Mouse (Mus musculus): ENCODE results near the gene Tmem248. TPM values are rescaled to one million over a fixed set of nuclear protein-coding genes. Genes with fewer than 3 reads are reported as not detected.
"Not testable (repeated sequence)": the region's sequence is repeated elsewhere in the genome, so short reads cannot be mapped to it uniquely, and the experiment has no call there.

Gene Tmem248
- polyA plus RNA-seq, 1 experiment from 2014 or later = 33.7 TPM

DNA sequence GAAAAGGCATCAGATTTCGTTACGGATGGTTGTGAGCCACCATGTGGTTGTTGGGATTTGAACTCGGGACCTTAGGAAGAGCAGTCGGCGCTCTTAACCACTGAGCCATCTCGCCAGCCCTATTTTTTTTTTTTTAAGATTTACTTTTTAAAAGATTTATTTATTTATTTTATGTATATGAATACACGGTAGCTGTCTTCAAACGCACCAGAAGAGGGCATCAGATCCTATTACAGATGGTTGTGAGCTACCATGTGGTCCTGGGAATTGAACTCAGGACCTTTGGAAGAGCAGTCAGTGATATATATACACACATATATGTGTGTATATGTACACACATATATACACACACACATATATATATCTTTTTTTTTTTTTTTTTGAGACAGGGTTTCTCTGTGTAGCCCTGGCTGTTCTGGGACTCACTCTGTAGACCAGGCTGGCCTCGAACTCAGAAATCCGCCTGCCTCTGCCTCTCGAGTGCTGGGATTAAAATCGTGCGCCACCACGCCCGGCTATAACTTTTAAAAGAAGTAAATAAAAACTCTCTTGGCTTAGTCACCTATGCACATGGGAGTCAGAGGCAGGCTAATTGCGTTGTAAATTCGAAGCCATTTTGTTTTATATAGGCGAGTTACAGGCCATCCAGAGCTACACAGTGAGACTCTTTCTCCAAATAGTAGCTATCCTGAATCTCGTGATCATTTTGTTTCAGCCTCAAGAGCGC is 39.1 kb downstream of the Tmem248 start:
- not testable (repeated sequence) for ATAC-seq (ENCODE audit: insufficient number of reproducible peaks, insufficient read depth, low FRiP score, low read depth); H3K9ac ChIP-seq (replicated peaks; ENCODE audit: low read depth, low read length); H3K4me1 ChIP-seq (ENCODE audit: control insufficient read depth, insufficient read depth, low read length); H3K27me3 ChIP-seq (ENCODE audit: control insufficient read depth, insufficient read depth, low read length); H3K9me3 ChIP-seq (ENCODE audit: control insufficient read depth, low read depth, low read length)
- H3K27ac ChIP-seq (ENCODE audit: low read length) = peak overlapping the region; percentile 59; the same call in 1 of the 2 replicates
- 24% methylated on average over 20 of the region's 20 CpGs for WGBS
- peak overlapping the region; percentile 64 for H3K4me3 ChIP-seq (ENCODE audit: low read depth, low read length)
- peak overlapping the region; percentile 60 for H3K4me2 ChIP-seq (replicated peaks; ENCODE audit: low read depth, low read length)
- H3K36me3 ChIP-seq (ENCODE audit: control insufficient read depth, insufficient read depth, low read length) = peaks cover 18% of the 10 kb centered on the region; the same call in 1 of the 2 replicates

- under 1% methylated on average over 25 of the region's 25 CpGs for WGBS
- Histone ChIP-seq H3K4me1 (ENCODE audit: control insufficient read depth, insufficient read depth, low read length) (peaks cover 3% of the 10 kb centered on the region; the same call in 1 of the 2 replicates), H3K4me2 (replicated peaks; ENCODE audit: low read depth, low read length) (peak overlapping the region; percentile 60), H3K36me3 (ENCODE audit: control insufficient read depth, insufficient read depth, low read length) (peaks cover 11% of the 10 kb centered on the region; the same call in 1 of the 2 replicates), H3K27me3 (ENCODE audit: control insufficient read depth, insufficient read depth, low read length) (no peaks in the 10 kb centered on the region), H3K9ac (replicated peaks; ENCODE audit: low read depth, low read length) (peak overlapping the region; percentile 55), H3K27ac (ENCODE audit: low read length) (peak overlapping the region; percentile 59; the same call in 1 of the 2 replicates), H3K4me3 (ENCODE audit: low read depth, low read length) (peak overlapping the region; percentile 64), H3K9me3 (ENCODE audit: control insufficient read depth, low read depth, low read length) (no peaks in the 10 kb centered on the region)
- peak; percentile 95 for ATAC-seq (ENCODE audit: insufficient number of reproducible peaks, insufficient read depth, low FRiP score, low read depth)
Measured at GRCm38 (mm10) chr5:130256678-130257271, 39.9 kb downstream of the Tmem248 start.

DNA sequence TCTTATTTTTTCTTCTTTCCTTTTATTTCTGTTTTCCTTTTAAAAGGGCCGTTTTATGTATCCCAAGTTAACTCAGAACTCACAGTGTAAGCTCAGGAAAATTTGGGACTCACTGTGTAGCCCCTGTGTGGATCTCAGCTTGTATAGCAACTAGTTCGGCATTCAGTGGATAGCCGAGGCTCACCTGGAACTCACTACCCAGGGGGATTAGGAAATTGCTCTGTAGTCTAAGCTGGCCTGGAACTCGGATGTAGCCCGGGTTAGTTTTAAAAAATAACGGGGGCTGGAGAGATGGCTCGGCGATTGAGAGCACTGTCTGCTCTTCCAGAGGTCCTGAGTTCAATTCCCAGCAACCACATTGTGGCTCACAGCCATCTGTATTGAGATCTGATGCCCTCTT is 40.4 kb downstream of the Tmem248 start:
- Histone ChIP-seq H3K9me3 (ENCODE audit: control insufficient read depth, low read depth, low read length) (no peaks in the 10 kb centered on the region), H3K36me3 (ENCODE audit: control insufficient read depth, insufficient read depth, low read length) (peaks cover 8% of the 10 kb centered on the region; the same call in 1 of the 2 replicates), H3K4me2 (replicated peaks; ENCODE audit: low read depth, low read length) (peak overlapping the region; percentile 60), H3K4me3 (ENCODE audit: low read depth, low read length) (peak overlapping the region; percentile 64), H3K27ac (ENCODE audit: low read length) (peak overlapping the region; percentile 17; the same call in 1 of the 2 replicates), H3K27me3 (ENCODE audit: control insufficient read depth, insufficient read depth, low read length) (no peaks in the 10 kb centered on the region), H3K4me1 (ENCODE audit: control insufficient read depth, insufficient read depth, low read length) (peaks cover 3% of the 10 kb centered on the region; the same call in 1 of the 2 replicates), H3K9ac (replicated peaks; ENCODE audit: low read depth, low read length) (peak overlapping the region; percentile 55)
- no peak for ATAC-seq (ENCODE audit: insufficient number of reproducible peaks, insufficient read depth, low FRiP score, low read depth)
- WGBS = 8% methylated on average over 8 of the region's 8 CpGs

DNA sequence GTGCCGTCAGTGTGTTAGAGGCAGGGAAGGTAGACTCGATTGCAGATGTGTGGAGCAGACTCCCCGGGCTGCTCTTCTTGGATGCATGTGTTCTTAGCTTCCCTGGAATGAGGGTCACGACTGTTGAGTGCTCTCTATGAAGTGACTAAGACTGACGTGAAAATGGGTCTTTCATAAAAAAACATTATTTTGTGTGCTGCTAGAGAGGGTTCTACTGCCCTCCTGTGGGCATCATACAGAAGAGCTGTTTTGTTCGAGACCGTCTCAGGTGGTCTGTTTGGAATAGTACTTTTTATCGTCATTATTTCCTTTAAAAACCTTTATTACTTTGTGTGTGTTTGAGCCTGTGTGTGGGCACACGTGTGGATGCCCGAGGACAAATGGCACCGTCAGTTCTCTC is 46.6 kb downstream of the Tmem248 start:
- Histone ChIP-seq H3K4me2 (replicated peaks; ENCODE audit: low read depth, low read length) (no peak overlapping the region), H3K27ac (ENCODE audit: low read length) (no peak overlapping the region), H3K9ac (replicated peaks; ENCODE audit: low read depth, low read length) (no peak overlapping the region), H3K27me3 (ENCODE audit: control insufficient read depth, insufficient read depth, low read length) (no peaks in the 10 kb centered on the region), H3K4me1 (ENCODE audit: control insufficient read depth, insufficient read depth, low read length) (no peaks in the 10 kb centered on the region), H3K4me3 (ENCODE audit: low read depth, low read length) (no peak overlapping the region), H3K9me3 (ENCODE audit: control insufficient read depth, low read depth, low read length) (no peaks in the 10 kb centered on the region), H3K36me3 (ENCODE audit: control insufficient read depth, insufficient read depth, low read length) (peaks cover 11% of the 10 kb centered on the region)
- 73% methylated on average over 11 of the region's 11 CpGs for WGBS
- no peak for ATAC-seq (ENCODE audit: insufficient number of reproducible peaks, insufficient read depth, low FRiP score, low read depth)

- no peak for ATAC-seq (ENCODE audit: insufficient number of reproducible peaks, insufficient read depth, low FRiP score, low read depth)
Measured at GRCm38 (mm10) chr5:130264433-130265005, 47.6 kb downstream of the Tmem248 start.

GRCm38 (mm10) chr5:130266651-130267050 is 49.8 kb downstream of the Tmem248 start:
- Histone ChIP-seq H3K27ac (ENCODE audit: low read length) (no peak overlapping the region), H3K4me1 (ENCODE audit: control insufficient read depth, insufficient read depth, low read length) (no peaks in the 10 kb centered on the region), H3K9me3 (ENCODE audit: control insufficient read depth, low read depth, low read length) (no peaks in the 10 kb centered on the region), H3K9ac (replicated peaks; ENCODE audit: low read depth, low read length) (no peak overlapping the region), H3K27me3 (ENCODE audit: control insufficient read depth, insufficient read depth, low read length) (no peaks in the 10 kb centered on the region), H3K36me3 (ENCODE audit: control insufficient read depth, insufficient read depth, low read length) (peaks cover 13% of the 10 kb centered on the region), H3K4me2 (replicated peaks; ENCODE audit: low read depth, low read length) (no peak overlapping the region), H3K4me3 (ENCODE audit: low read depth, low read length) (no peak overlapping the region)
- 89% methylated on average over 7 of the region's 7 CpGs for WGBS
- no peak for ATAC-seq (ENCODE audit: insufficient number of reproducible peaks, insufficient read depth, low FRiP score, low read depth)

More at GRCm38 (mm10) chr5:130264433-130265005, 47.6 kb downstream of the Tmem248 start:
- H3K9me3 ChIP-seq (ENCODE audit: control insufficient read depth, low read depth, low read length) = no peaks in the 10 kb centered on the region
- H3K36me3 ChIP-seq (ENCODE audit: control insufficient read depth, insufficient read depth, low read length) = peaks cover 13% of the 10 kb centered on the region
- no peak overlapping the region for H3K9ac ChIP-seq (replicated peaks; ENCODE audit: low read depth, low read length)
- no peak overlapping the region for H3K27ac ChIP-seq (ENCODE audit: low read length)
- H3K4me2 ChIP-seq (replicated peaks; ENCODE audit: low read depth, low read length) = no peak overlapping the region
- WGBS = 85% methylated on average over 6 of the region's 6 CpGs
- H3K4me1 ChIP-seq (ENCODE audit: control insufficient read depth, insufficient read depth, low read length) = no peaks in the 10 kb centered on the region
- no peak overlapping the region for H3K4me3 ChIP-seq (ENCODE audit: low read depth, low read length)
- no peaks in the 10 kb centered on the region for H3K27me3 ChIP-seq (ENCODE audit: control insufficient read depth, insufficient read depth, low read length)

DNA sequence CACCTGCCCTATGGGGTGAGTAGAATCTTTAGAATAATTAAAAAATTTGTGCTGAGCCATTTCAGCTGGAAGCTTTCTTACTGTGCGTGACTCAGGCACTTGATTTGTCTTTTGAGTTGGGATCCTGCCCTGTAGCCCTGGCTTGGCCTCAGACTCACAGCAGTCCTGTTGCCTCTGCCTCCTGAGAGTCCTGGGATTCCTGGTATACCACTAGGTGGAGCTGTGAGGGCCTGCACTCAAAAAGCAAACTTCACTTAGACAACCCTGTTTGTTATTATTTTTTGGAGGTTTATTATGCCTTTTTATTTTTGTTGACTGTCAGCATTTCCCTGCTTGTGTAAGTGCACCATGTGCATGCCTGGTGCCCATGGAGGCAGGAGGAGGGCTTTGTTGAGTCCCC is 50.4 kb downstream of the Tmem248 start:
- H3K27me3 ChIP-seq (ENCODE audit: control insufficient read depth, insufficient read depth, low read length) = no peaks in the 10 kb centered on the region
- 96% methylated on average over 1 of the region's 1 CpGs for WGBS
- no peaks in the 10 kb centered on the region for H3K4me1 ChIP-seq (ENCODE audit: control insufficient read depth, insufficient read depth, low read length)
- no peak overlapping the region for H3K9ac ChIP-seq (replicated peaks; ENCODE audit: low read depth, low read length)
- no peak for ATAC-seq (ENCODE audit: insufficient number of reproducible peaks, insufficient read depth, low FRiP score, low read depth)
- peaks cover 13% of the 10 kb centered on the region for H3K36me3 ChIP-seq (ENCODE audit: control insufficient read depth, insufficient read depth, low read length)
- no peaks in the 10 kb centered on the region for H3K9me3 ChIP-seq (ENCODE audit: control insufficient read depth, low read depth, low read length)
- no peak overlapping the region for H3K4me2 ChIP-seq (replicated peaks; ENCODE audit: low read depth, low read length)
- no peak overlapping the region for H3K27ac ChIP-seq (ENCODE audit: low read length)
- H3K4me3 ChIP-seq (ENCODE audit: low read depth, low read length) = no peak overlapping the region

DNA sequence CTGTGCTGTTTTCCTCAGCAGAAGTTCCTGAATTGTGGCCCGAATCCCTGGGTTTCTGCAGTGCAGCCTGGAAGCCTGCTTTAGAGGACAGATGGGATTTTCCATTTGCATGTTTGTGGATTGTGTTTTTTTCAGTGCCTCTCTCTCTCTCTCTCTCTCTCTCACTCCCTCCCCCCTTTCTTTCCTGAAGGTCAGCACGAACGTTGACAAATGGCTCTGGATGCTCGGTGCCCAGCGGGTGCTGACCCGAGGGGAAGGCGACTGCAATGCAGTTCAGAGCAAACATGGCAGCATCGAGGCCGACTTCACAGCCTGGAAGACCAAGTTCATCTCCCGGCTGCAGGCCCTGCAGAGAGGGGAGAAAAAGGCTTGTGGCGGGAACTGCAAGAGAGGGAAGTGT is 52.1 kb downstream of the Tmem248 start:
- 74% methylated on average over 11 of the region's 11 CpGs for WGBS
- Histone ChIP-seq H3K4me1 (ENCODE audit: control insufficient read depth, insufficient read depth, low read length) (no peaks in the 10 kb centered on the region), H3K36me3 (ENCODE audit: control insufficient read depth, insufficient read depth, low read length) (peaks cover 13% of the 10 kb centered on the region), H3K27ac (ENCODE audit: low read length) (no peak overlapping the region), H3K9ac (replicated peaks; ENCODE audit: low read depth, low read length) (no peak overlapping the region), H3K4me2 (replicated peaks; ENCODE audit: low read depth, low read length) (no peak overlapping the region), H3K27me3 (ENCODE audit: control insufficient read depth, insufficient read depth, low read length) (no peaks in the 10 kb centered on the region), H3K9me3 (ENCODE audit: control insufficient read depth, low read depth, low read length) (no peaks in the 10 kb centered on the region), H3K4me3 (ENCODE audit: low read depth, low read length) (no peak overlapping the region)
- ATAC-seq (ENCODE audit: insufficient number of reproducible peaks, insufficient read depth, low FRiP score, low read depth) = no peak
